Mouse (Mus musculus) testis, adult 2 months (tissue): Measurements from ENCODE around the gene Notch1.

ENCODE experiments used
- CTCF ChIP-seq: fragments of 200-500 bp; IDR thresholded peaks from 2 replicates; pipeline ENCODE4 v1.5.1; 2012; ENCODE audit warnings: low read depth, mild to moderate bottlenecking, inconsistent platforms, low read length, moderate library complexity; ENCODE audit not compliant: control insufficient read depth, insufficient read depth, insufficient replicate concordance
- POLR2A ChIP-seq: fragments of 200-500 bp; IDR thresholded peaks from 2 replicates; pipeline ENCODE4 v1.6.1; 2012; ENCODE audit warnings: low read depth, mild to moderate bottlenecking, inconsistent platforms, low read length, moderate library complexity; ENCODE audit not compliant: control insufficient read depth

- TF ChIP-seq CTCF (no peak), POLR2A (no peak)
These were observed 44.0 kb upstream of the Notch1 start for GRCm38 (mm10) chr2:26560506-26560905.
